ENCODE assay signal across 13 mouse cellular contexts in the genomic region with DNA sequence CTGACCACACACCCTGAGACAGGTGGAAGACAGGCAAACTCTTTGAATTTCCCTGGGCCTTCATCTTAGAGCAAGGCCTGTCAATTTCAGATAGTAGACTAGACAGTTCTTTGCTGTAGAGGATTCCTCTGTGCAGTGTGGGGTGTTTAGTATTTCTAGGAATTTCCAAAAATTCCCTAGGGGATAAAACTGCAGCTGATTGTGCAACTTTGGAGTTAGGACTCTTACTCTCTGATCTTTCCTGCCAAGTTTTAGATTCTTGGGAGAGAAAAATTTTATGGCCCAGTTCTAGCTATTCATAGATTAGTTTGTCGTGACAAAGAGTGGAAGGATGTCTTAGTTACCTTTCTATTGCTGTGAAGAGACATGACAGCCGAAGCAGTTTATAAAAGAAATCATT.
"Had no signal": no experiment of that assay in that cellular context is flagged by ENCODE, and none has a peak within 500 bp of the region (broad histone marks: within the 10 kb centered on the region; RNA-seq: fewer than 3 reads in every experiment).

No protein-coding gene starts in this region.

- H3K9ac ChIP-seq: limb, embryonic 13.5 days; neural tube, embryonic 12.5 days had no signal

- H3K4me1 ChIP-seq: neural tube, embryonic 12.5 days had no signal

- H3K36me3 ChIP-seq: limb, embryonic 13.5 days; midbrain, embryonic 10.5 days; neural tube, embryonic 12.5 days had no signal

- H3K27me3 ChIP-seq: limb, embryonic 13.5 days; neural tube, embryonic 12.5 days had no signal

- H3K9me3 ChIP-seq: limb, embryonic 13.5 days; midbrain, embryonic 10.5 days; neural tube, embryonic 12.5 days had no signal

- H3K4me2 ChIP-seq: limb, embryonic 13.5 days; liver, embryonic 11.5 days; neural tube, embryonic 12.5 days had no signal

- H3K4me3 ChIP-seq: layer of hippocampus, adult 2 months; limb, embryonic 13.5 days; midbrain, embryonic 10.5 days; neural tube, embryonic 12.5 days had no signal

- DNase-seq: kidney, adult 18-20 months; kidney, postnatal 4 days; left cerebral cortex, postnatal 4 days; lung, postnatal 36 days; midbrain, embryonic 14.5 days; spleen, adult 18-20 months; thymus, adult 2 months; thymus, postnatal 36 days had no signal

- H3K27ac ChIP-seq: layer of hippocampus, adult 2 months; limb, embryonic 13.5 days; midbrain, embryonic 10.5 days; neural tube, embryonic 12.5 days had no signal
